Mouse (Mus musculus): Measurements from ENCODE around the gene Reg4. TPM values are rescaled to one million over a fixed set of nuclear protein-coding genes. Genes with fewer than 3 reads are reported as not detected.

Gene Reg4
- polyA plus RNA-seq, 1 experiment from 2014 or later = not detected

DNA sequence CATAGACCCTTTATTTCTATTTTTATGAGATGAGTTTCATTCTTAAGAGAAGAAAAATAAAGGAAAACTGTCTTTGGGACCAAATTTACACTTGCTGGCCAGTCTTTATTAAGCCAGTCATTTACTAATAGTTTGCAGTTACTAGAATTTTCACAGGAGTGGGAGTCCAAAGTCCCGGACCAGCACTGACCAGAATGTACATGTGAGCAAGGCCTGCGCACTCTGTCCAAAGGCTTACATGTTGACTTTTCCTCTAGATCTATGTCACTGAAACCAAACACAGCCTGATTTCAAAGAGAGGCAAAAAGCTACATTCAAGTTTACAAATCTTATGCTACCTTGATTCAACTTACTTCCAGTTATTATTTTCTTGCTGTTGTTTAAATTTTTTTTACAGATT, 40.2 kb downstream of the Reg4 start:
- H3K27ac ChIP-seq (ENCODE audit: low read length) = no peak overlapping the region

DNA sequence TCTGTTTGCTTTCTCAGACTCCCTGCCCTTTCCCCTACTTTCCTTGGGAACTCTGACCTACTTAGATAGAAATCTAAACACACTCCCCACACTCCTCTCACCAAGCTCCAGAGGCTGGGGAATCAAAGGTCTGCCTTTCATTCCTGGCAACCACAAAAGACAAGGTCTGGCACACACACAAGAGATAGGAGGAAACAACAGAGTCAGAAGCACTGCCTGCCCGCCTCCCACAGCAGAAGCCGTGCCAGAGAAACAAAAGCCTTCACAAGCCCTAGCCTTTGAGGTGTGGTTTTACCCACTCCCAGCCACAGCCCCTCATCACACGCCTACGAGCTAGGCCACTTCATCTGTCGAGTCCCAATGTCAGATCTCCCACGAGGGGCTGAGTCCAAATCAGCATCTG, 45.3 kb downstream of the Reg4 start:
- 5% methylated on average over 6 of the region's 6 CpGs for WGBS
- Histone ChIP-seq H3K27me3 (replicated peaks; ENCODE audit: control insufficient read depth, insufficient read depth, low read length) (no peaks in the 10 kb centered on the region), H3K27ac (ENCODE audit: low read length) (no peak overlapping the region), H3K4me2 (ENCODE audit: low read length) (no peak overlapping the region), H3K4me3 (replicated peaks; ENCODE audit: low read length) (no peak overlapping the region), H3K9ac (replicated peaks; ENCODE audit: low read depth, low read length) (0 out of 2 replicates have a peak overlapping the region, but pooled peaks have one; percentile 7), H3K4me1 (replicated peaks; ENCODE audit: control insufficient read depth, insufficient read depth, low read length) (peaks cover 8% of the 10 kb centered on the region), H3K9me3 (ENCODE audit: control insufficient read depth, low read length) (no peaks in the 10 kb centered on the region), H3K36me3 (ENCODE audit: control insufficient read depth, insufficient read depth) (no peaks in the 10 kb centered on the region)
- peak; percentile 52; the same call in 1 of the 2 replicates for ATAC-seq

More for the DNA sequence above, 40.2 kb downstream of the Reg4 start:
- no peaks in the 10 kb centered on the region for H3K27me3 ChIP-seq (replicated peaks; ENCODE audit: control insufficient read depth, insufficient read depth, low read length)
- no peak for ATAC-seq
- no peak overlapping the region for H3K9ac ChIP-seq (replicated peaks; ENCODE audit: low read depth, low read length)
- H3K36me3 ChIP-seq (ENCODE audit: control insufficient read depth, insufficient read depth) = no peaks in the 10 kb centered on the region
- no peak overlapping the region for H3K4me2 ChIP-seq (ENCODE audit: low read length)
- 97% methylated on average over 2 of the region's 2 CpGs for WGBS
- no peaks in the 10 kb centered on the region for H3K9me3 ChIP-seq (ENCODE audit: control insufficient read depth, low read length)
- H3K4me3 ChIP-seq (replicated peaks; ENCODE audit: low read length) = no peak overlapping the region
- H3K4me1 ChIP-seq (replicated peaks; ENCODE audit: control insufficient read depth, insufficient read depth, low read length) = peaks cover 4% of the 10 kb centered on the region

DNA sequence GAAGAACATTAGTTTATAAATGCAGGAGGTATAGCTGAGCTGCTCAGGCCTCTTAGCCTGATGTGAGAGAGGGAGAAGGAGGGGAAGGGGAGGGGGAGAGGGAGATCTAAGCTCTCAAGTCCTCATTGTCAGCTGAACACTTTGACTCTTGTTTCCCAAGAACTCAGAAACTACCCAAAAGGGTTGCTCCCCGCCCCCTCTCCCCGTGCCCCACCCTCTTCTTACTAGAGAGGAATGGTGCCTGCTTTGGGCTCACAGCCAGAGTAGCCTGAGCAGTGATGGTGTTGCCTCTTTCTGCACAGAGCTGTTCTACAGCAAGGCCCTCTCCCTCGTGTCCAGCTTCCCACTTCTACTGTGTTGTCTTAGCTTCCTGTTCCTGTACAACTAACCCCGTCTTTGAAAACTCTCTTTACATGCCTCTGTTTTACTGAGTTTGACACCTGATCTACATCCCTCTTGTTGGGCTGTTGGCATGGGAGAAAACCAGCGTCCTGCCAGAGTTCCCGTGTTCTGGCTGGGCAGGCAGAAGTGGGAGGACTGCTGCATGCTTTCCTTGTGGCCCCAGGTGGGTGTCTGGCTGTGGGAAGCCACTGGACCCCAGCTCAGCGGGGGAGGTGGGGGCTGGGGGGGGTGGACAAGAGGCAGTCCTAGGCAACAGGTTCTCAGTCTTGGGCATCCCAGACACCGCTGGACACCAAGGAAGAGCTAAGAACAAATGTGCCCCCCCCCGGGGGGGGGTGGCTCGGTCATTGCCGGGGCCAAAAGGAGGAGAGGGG, 51.9 kb downstream of the Reg4 start:
- H3K36me3 ChIP-seq (ENCODE audit: control insufficient read depth, insufficient read depth) = no peaks in the 10 kb centered on the region
- H3K27me3 ChIP-seq (replicated peaks; ENCODE audit: control insufficient read depth, insufficient read depth, low read length) = no peaks in the 10 kb centered on the region
- 59% methylated on average over 11 of the region's 11 CpGs for WGBS
- H3K27ac ChIP-seq (ENCODE audit: low read length) = no peak overlapping the region
- ATAC-seq = no peak
- no peak overlapping the region for H3K9ac ChIP-seq (replicated peaks; ENCODE audit: low read depth, low read length)
- H3K4me1 ChIP-seq (replicated peaks; ENCODE audit: control insufficient read depth, insufficient read depth, low read length) = 0 out of 2 replicates have a peak, but pooled peaks cover 2% of the 10 kb centered on the region
- H3K9me3 ChIP-seq (ENCODE audit: control insufficient read depth, low read length) = no peaks in the 10 kb centered on the region
- H3K4me2 ChIP-seq (ENCODE audit: low read length) = no peak overlapping the region
- no peak overlapping the region for H3K4me3 ChIP-seq (replicated peaks; ENCODE audit: low read length)

DNA sequence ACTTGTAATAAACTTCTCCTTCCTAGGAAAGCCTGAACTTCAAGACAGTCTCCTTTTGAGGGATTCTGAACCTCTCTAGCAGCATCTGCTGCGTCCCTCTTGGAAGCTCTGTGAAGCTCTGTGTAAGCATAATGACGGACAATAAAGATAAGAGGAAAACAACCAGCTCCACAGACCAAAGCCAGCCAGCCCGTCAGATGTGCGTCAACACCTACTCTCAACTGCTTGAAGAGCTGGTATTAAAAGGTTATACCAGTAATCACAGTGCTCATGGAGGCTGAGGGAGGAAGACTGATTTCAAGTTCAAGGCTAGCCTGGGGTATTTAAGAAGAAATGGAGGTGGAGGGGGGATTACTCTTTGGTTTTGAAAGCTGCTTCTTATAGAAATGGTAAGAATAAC, 57.7 kb downstream of the Reg4 start:
- WGBS = 88% methylated on average over 4 of the region's 4 CpGs
- no peaks in the 10 kb centered on the region for H3K9me3 ChIP-seq (ENCODE audit: control insufficient read depth, low read length)
- H3K36me3 ChIP-seq (ENCODE audit: control insufficient read depth, insufficient read depth) = no peaks in the 10 kb centered on the region
- H3K27ac ChIP-seq (ENCODE audit: low read length) = no peak overlapping the region
- ATAC-seq = no peak
- no peaks in the 10 kb centered on the region for H3K27me3 ChIP-seq (replicated peaks; ENCODE audit: control insufficient read depth, insufficient read depth, low read length)
- 0 out of 2 replicates have a peak, but pooled peaks cover 3% of the 10 kb centered on the region for H3K4me1 ChIP-seq (replicated peaks; ENCODE audit: control insufficient read depth, insufficient read depth, low read length)
- H3K4me3 ChIP-seq (replicated peaks; ENCODE audit: low read length) = no peak overlapping the region
- no peak overlapping the region for H3K9ac ChIP-seq (replicated peaks; ENCODE audit: low read depth, low read length)
- H3K4me2 ChIP-seq (ENCODE audit: low read length) = no peak overlapping the region

DNA sequence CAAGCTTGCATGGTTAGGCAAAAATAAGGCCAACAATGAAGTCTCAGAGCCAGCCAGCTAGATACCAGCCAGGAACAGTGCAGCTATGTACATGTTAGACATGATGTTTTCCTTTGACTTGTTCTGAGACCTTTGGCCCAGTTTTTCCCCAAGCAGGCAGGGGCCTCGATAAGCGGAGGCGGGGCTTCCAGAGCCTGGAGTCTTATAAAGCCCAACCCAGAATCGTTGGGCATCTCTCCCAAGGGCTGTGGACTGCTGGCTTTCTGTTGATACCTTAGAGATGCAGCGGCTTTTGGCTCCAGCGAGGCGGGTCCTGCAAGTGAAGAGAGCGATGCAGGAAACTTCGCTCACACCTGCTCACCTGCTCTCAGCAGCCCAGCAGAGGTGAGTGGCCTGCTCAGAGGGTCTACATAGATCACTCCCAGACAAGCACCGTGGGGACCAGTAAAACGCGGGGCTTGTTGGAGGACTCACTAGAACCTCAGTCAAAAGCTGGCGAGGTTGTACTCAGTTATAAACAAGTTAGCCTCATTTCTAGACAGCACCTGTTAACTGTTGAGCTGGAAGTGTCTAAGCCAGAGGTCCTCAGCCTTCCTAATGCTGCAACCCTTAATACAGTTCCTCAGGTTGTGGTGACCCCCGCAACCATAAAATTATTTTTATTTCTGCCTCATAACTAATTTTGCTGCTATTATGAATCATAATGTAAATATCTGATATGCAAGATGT, 58.4 kb downstream of the Reg4 start, which contains the start of gene Hmgcs2:
TSS of gene Hmgcs2 (plus strand) at position 232 of the 729 bp plus-strand sequence.
- H3K9ac ChIP-seq (replicated peaks; ENCODE audit: low read depth, low read length) = no peak within 1 kb of the TSS
- WGBS = 68% methylated on average over 14 of the region's 14 CpGs
- ATAC-seq = peak; percentile 36; the same call in 1 of the 2 replicates
- H3K27me3 ChIP-seq (replicated peaks; ENCODE audit: control insufficient read depth, insufficient read depth, low read length) = no peaks in the 10 kb centered on the region
- H3K4me3 ChIP-seq (replicated peaks; ENCODE audit: low read length) = no peak within 1 kb of the TSS
- H3K4me2 ChIP-seq (ENCODE audit: low read length) = no peak within 1 kb of the TSS
- H3K27ac ChIP-seq (ENCODE audit: low read length) = no peak within 1 kb of the TSS
- 0 out of 2 replicates have a peak, but pooled peaks cover 3% of the 10 kb centered on the region for H3K4me1 ChIP-seq (replicated peaks; ENCODE audit: control insufficient read depth, insufficient read depth, low read length)
- no peaks in the 10 kb centered on the region for H3K36me3 ChIP-seq (ENCODE audit: control insufficient read depth, insufficient read depth)
- H3K9me3 ChIP-seq (ENCODE audit: control insufficient read depth, low read length) = no peaks in the 10 kb centered on the region

DNA sequence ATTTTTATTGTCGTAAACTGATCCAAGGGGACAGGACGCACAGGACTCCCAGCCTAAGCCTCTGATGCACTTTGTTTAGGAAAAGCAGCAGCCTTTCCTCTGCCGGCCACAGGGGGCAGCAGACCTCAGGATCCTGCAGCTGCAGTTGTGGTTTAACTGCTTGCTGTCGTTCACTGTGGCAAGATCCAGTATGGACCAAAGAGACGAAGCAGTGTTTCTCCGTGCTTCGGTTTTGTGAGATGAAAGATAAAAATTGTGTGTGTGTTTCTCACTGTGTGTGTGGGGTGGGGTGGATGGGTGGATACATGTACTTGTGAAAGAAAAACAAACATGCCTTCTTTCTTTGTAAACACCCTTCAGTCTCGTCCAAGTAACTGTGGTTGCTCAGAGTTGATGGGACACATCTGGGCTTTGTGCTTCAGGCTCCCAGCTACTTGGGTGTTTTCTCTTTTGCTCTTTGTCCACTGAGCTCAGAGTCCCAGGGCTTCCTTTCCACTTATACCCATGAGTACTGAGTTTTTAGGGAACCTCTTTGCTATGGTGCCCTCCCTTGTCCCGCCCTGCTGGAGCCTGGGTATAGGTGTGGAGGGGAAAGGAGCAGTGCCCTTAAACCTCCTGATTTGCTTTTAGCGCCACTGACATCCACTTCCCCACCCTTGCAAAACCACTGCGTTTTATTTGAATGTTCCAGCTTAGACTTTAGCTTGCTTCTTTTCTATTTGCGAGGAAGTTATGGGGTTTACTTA, 59.1 kb downstream of the Reg4 start:
- Histone ChIP-seq H3K27me3 (replicated peaks; ENCODE audit: control insufficient read depth, insufficient read depth, low read length) (no peaks in the 10 kb centered on the region), H3K4me2 (ENCODE audit: low read length) (no peak overlapping the region), H3K9ac (replicated peaks; ENCODE audit: low read depth, low read length) (no peak overlapping the region), H3K27ac (ENCODE audit: low read length) (no peak overlapping the region), H3K4me3 (replicated peaks; ENCODE audit: low read length) (no peak overlapping the region), H3K36me3 (ENCODE audit: control insufficient read depth, insufficient read depth) (no peaks in the 10 kb centered on the region), H3K4me1 (replicated peaks; ENCODE audit: control insufficient read depth, insufficient read depth, low read length) (0 out of 2 replicates have a peak, but pooled peaks cover 3% of the 10 kb centered on the region), H3K9me3 (ENCODE audit: control insufficient read depth, low read length) (no peaks in the 10 kb centered on the region)
- ATAC-seq = peak; percentile 89
- 41% methylated on average over 12 of the region's 12 CpGs for WGBS

DNA sequence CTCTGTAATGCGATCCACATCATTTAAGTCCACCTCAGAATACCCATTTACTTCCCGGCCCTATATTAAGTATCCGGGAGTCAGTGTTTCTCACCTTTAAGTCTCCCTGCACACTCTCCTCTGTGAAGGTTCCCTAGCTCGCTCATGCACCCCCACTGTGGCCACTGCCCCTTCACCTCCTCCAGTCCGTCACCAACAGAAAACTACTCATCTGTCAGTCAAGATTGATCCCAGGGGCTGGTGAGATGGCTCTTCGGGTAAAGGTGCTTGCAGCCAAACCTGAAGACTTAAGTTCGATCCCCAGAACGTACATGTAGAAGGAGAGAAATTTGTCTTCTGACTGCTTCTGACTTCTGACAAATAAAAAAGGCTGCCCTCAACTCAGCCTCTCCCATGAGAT, 60.5 kb downstream of the Reg4 start:
- no peaks in the 10 kb centered on the region for H3K27me3 ChIP-seq (replicated peaks; ENCODE audit: control insufficient read depth, insufficient read depth, low read length)
- no peaks in the 10 kb centered on the region for H3K9me3 ChIP-seq (ENCODE audit: control insufficient read depth, low read length)
- H3K9ac ChIP-seq (replicated peaks; ENCODE audit: low read depth, low read length) = no peak overlapping the region
- H3K4me3 ChIP-seq (replicated peaks; ENCODE audit: low read length) = no peak overlapping the region
- 92% methylated on average over 8 of the region's 8 CpGs for WGBS
- 0 out of 2 replicates have a peak, but pooled peaks cover 3% of the 10 kb centered on the region for H3K4me1 ChIP-seq (replicated peaks; ENCODE audit: control insufficient read depth, insufficient read depth, low read length)
- no peak for ATAC-seq
- no peak overlapping the region for H3K27ac ChIP-seq (ENCODE audit: low read length)
- H3K4me2 ChIP-seq (ENCODE audit: low read length) = no peak overlapping the region
- no peaks in the 10 kb centered on the region for H3K36me3 ChIP-seq (ENCODE audit: control insufficient read depth, insufficient read depth)

DNA sequence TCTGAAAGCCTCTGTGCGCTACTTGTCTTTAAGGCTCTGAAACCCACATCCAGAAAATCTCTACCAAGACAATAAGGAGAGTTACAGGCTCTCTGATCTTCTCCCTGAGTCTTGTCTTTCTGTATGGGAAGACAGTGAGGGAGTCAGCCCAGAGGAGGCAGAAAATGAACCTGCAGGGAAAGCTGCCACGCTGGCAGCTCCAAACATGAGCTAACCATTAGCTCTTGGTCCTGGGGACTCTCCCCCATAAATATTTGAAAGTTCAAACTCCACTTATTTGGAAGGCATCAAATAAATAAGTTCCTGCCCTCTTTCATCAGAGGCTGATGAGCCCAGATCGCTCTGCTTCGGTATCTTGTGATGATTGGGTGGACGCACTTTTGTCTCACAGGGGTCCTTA, 61.2 kb downstream of the Reg4 start:
- Histone ChIP-seq H3K4me2 (ENCODE audit: low read length) (no peak overlapping the region), H3K36me3 (ENCODE audit: control insufficient read depth, insufficient read depth) (no peaks in the 10 kb centered on the region), H3K27me3 (replicated peaks; ENCODE audit: control insufficient read depth, insufficient read depth, low read length) (no peaks in the 10 kb centered on the region), H3K9me3 (ENCODE audit: control insufficient read depth, low read length) (no peaks in the 10 kb centered on the region), H3K4me3 (replicated peaks; ENCODE audit: low read length) (no peak overlapping the region), H3K27ac (ENCODE audit: low read length) (no peak overlapping the region), H3K9ac (replicated peaks; ENCODE audit: low read depth, low read length) (no peak overlapping the region), H3K4me1 (replicated peaks; ENCODE audit: control insufficient read depth, insufficient read depth, low read length) (0 out of 2 replicates have a peak, but pooled peaks cover 3% of the 10 kb centered on the region)
- WGBS = 92% methylated on average over 5 of the region's 5 CpGs
- ATAC-seq = no peak
